Mouse (Mus musculus): Measurements from ENCODE around the gene Tspan2.

DNA sequence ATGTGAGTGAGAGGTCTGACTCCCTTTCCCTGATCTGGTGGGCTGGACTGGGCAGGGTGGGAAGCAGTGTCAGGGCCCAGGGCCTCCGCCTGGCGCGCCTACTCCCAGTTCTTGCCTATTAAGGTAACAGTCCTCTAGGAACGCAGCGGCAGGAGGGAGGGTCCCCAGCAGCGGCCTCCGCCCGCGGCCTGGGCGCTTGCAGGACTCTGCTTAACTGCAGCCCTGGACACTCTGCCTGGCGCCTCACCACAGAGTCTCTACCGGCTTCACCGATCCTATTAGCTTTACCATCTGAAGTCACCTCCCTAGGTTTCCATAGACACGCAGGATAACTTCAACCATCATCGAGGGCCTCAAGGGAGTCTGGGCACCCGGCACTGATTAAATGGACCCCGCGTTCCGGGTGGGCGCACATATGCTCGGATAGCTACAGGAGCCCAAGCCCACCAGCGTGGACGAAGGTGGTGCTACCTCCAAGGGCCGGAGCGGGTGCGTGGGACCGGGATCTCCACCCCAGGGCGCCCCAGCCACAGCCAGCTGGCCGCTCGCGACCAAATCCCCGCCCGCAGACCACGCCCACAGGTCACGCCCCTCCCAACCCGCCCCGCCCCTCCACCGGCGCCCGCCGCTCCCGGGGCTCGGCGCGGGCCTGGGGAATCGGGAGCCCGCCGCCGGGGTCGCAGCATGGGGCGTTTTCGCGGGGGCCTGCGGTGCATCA, at the start of gene Tspan2:
- TF ChIP-seq CTCF (IDR thresholded peaks at IDR 0.05; ENCODE audit: low read depth, low read length) = no peak
- no peak for TF ChIP-seq POLR2A (IDR thresholded peaks at IDR 0.05; ENCODE audit: extremely low read depth, insufficient read depth, low read length)

Measured in liver, adult 2 months (tissue).